Mouse (Mus musculus): Measurements from ENCODE around the gene Lyzl4. TPM values are rescaled to one million over a fixed set of nuclear protein-coding genes. Genes with fewer than 3 reads are reported as not detected.
"Not testable (repeated sequence)": the region's sequence is repeated elsewhere in the genome, so short reads cannot be mapped to it uniquely, and the experiment has no call there.

Gene Lyzl4
- polyA plus RNA-seq, 1 experiment from 2014 or later, result not detected

DNA sequence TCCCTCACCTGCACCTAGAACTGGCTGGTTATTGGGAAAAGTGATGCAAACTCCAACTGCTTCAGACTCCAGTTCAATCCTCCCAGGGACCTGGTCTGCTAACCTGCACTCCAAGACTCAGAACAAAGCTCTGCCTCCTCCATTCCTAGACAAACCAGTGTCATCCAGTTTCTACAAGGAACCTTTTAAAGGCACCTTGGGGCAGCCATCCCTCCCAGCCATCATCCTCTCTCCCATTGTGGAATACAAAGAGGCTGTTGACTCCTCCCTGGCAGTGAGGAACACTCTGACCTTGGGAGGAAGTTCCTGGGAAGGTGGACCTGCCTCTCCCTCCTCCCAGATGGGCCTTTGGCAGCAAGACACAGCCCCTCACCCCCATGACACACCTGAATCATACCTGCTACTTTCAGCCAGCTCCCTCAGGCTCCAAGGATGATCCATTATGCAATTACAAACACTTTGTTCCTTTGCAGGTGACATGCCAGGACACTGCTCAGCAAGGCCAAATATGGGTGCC is 27.6 kb downstream of the Lyzl4 start:
- no peak for DNase-seq (ENCODE audit: low spot score)
- peaks cover 18% of the 10 kb centered on the region; the same call in 1 of the 2 replicates for H3K4me1 ChIP-seq
- H3K4me3 ChIP-seq, result no peak overlapping the region
- H3K36me3 ChIP-seq (replicated peaks), result no peaks in the 10 kb centered on the region
- H3K27me3 ChIP-seq (replicated peaks; ENCODE audit: low read depth, poor library complexity, severe bottlenecking), result 0 out of 2 replicates have a peak, but pooled peaks cover 4% of the 10 kb centered on the region
- no peaks in the 10 kb centered on the region for H3K9me3 ChIP-seq
- no peak overlapping the region for H3K27ac ChIP-seq (replicated peaks)

DNA sequence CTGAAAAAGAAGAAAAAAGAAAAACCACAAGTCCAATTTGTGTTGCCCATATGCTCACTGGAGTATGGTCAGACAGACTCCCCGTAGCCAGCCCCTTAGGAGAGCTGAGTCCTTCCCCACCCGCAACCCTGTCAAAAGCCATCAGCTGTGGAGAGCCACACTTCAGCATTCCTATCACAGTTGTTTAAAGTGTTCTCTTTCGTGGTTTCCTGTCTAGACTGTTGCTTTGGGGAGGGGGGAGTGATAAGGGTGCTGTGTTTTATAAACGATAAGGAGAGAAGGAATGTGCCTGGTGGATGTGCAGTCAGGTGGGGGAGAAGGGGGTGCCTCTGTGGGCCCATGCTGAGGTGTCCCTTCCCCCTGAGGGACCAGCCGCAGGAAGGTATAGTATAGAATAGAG is 28.7 kb downstream of the Lyzl4 start:
- DNase-seq (ENCODE audit: low spot score), result no peak
- Histone ChIP-seq H3K4me3 (no peak overlapping the region), H3K4me1 (peaks cover 16% of the 10 kb centered on the region; the same call in 1 of the 2 replicates), H3K9me3 (no peaks in the 10 kb centered on the region), H3K27me3 (replicated peaks; ENCODE audit: low read depth, poor library complexity, severe bottlenecking) (0 out of 2 replicates have a peak, but pooled peaks cover 4% of the 10 kb centered on the region), H3K27ac (replicated peaks) (no peak overlapping the region), H3K36me3 (replicated peaks) (no peaks in the 10 kb centered on the region)
- 71% methylated on average over 5 of the region's 5 CpGs for WGBS

DNA sequence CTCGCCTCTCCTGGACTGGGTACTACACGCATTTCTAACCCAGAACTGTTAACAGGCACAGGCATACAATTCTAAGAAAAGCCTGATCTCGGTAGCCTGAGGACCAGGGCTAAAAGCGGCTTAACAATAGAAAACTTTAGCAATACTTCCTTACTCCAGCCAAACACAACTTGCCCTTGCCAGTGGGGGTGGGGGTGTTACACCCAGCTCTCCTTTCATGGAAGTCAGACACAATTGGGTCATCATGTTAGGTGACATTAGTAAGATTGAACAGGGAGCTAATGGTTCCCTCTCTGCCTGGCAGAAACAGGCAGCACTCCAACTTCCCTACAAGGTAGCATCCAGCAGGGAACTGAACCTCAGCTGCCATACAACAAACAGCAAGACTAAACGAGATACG is 32.5 kb downstream of the Lyzl4 start:
- Histone ChIP-seq H3K9me3 (no peaks in the 10 kb centered on the region), H3K27ac (replicated peaks) (no peak overlapping the region), H3K27me3 (replicated peaks; ENCODE audit: low read depth, poor library complexity, severe bottlenecking) (no peaks in the 10 kb centered on the region), H3K36me3 (replicated peaks) (no peaks in the 10 kb centered on the region), H3K4me1 (peaks cover 10% of the 10 kb centered on the region; the same call in 1 of the 2 replicates), H3K4me3 (no peak overlapping the region)
- WGBS, result 79% methylated on average over 6 of the region's 6 CpGs
- DNase-seq (ENCODE audit: low spot score), result no peak

DNA sequence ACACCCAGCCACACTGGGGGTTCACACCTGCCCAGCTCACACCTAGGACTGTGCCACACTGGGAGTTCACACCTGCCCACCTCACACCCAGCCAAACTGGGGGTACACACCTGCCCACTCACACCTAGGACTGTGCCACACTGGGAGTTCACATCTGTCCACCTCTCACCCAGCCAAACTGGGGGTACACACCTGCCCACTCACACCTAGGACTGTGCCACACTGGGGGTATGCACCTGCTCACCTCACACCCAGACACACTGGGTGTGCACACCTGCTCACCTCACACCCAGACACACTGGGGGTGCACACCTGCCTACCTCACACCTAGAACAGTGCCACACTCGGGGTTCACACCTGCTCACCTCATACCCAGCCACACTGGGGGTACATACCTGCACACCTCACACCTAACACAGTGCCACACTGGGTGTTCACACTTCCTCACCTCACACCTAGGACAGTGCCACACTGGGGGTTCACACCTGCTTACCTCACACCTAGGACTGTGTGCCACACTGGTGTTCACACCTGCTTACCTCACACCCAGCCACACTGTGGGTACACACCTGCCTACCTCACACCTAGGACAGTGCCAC is 35.3 kb downstream of the Lyzl4 start:
- no peak for DNase-seq (ENCODE audit: low spot score)
- Histone ChIP-seq H3K27ac (replicated peaks) (no peak overlapping the region), H3K9me3 (0 out of 2 replicates have a peak, but pooled peaks cover 3% of the 10 kb centered on the region), H3K4me1 (peaks cover 5% of the 10 kb centered on the region), H3K36me3 (replicated peaks) (no peaks in the 10 kb centered on the region), H3K27me3 (replicated peaks; ENCODE audit: low read depth, poor library complexity, severe bottlenecking) (no peaks in the 10 kb centered on the region), H3K4me3 (no peak overlapping the region)
- 63% methylated on average over 1 of the region's 1 CpGs for WGBS

DNA sequence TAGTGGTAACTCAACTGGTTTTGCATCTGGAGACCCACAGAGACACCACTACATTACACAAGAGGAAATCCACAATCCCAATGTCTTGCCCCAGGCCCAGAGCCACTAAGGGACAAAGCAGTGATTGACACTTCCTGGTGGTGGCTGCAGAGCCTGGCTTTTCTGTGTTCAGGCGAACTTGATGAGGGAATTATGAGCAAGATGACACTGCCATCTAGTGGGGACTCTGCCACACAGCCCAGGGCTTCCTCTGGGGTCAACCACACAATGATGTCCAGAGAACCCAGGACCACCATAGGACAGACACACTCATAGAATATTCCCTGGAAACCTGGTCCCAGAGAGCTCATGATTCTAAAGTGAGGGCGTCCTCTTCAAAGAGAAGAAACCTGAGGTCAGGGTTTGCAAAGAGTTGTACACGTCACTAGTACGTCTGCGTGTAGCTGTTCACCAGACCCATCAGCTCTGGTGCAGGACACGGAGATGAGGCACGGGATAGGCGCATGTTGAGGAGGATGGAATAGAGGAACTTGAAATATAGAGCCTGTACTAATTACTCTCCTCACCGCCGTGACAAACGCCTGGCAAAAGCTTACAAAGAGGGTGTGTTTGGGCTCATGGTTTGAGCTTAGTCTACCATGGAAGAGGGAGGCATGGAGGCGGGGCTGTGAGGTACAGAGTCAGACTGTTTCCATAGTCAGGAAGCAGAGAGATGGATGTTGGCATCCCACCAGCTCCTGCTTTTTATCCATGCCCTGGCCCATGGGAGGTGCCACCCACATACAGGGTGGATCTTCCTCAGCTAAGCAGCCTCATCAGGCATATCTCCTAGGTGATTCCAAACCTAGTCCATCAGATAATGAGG is 36.2 kb downstream of the Lyzl4 start:
- 60% methylated on average over 12 of the region's 12 CpGs for WGBS
- no peaks in the 10 kb centered on the region for H3K27me3 ChIP-seq (replicated peaks; ENCODE audit: low read depth, poor library complexity, severe bottlenecking)
- peaks cover 14% of the 10 kb centered on the region for H3K4me1 ChIP-seq
- 0 out of 2 replicates have a peak, but pooled peaks cover 3% of the 10 kb centered on the region for H3K9me3 ChIP-seq
- no peak overlapping the region for H3K4me3 ChIP-seq
- no peak overlapping the region for H3K27ac ChIP-seq (replicated peaks)
- peak; percentile 81 for DNase-seq (ENCODE audit: low spot score)
- H3K36me3 ChIP-seq (replicated peaks), result no peaks in the 10 kb centered on the region

DNA sequence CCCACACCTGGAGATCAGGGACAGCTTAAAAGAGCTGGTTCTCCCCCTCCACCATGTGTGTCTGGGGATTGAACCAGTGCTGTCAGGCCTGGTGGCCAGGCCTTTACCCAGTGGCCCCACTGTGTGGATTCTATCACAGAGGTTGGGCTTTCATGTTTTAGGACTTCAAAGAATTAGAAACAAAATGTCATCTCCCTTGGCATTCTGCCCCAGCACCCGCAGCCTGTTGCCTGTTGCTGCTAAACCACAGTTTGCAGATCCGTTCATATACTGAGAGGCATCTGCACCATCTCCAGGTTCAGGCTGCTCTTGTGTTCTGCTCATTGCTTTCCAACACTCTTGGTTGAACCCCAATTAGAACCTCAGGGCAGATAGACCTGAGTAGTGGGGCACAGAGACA is 39.5 kb downstream of the Lyzl4 start:
- WGBS, result 84% methylated on average over 2 of the region's 2 CpGs
- Histone ChIP-seq H3K9me3 (0 out of 2 replicates have a peak, but pooled peaks cover 3% of the 10 kb centered on the region), H3K27ac (replicated peaks) (peak overlapping the region; percentile 2; the same call in 1 of the 2 replicates), H3K4me3 (no peak overlapping the region), H3K27me3 (replicated peaks; ENCODE audit: low read depth, poor library complexity, severe bottlenecking) (no peaks in the 10 kb centered on the region), H3K4me1 (peaks cover 23% of the 10 kb centered on the region), H3K36me3 (replicated peaks) (no peaks in the 10 kb centered on the region)
- no peak for DNase-seq (ENCODE audit: low spot score)

DNA sequence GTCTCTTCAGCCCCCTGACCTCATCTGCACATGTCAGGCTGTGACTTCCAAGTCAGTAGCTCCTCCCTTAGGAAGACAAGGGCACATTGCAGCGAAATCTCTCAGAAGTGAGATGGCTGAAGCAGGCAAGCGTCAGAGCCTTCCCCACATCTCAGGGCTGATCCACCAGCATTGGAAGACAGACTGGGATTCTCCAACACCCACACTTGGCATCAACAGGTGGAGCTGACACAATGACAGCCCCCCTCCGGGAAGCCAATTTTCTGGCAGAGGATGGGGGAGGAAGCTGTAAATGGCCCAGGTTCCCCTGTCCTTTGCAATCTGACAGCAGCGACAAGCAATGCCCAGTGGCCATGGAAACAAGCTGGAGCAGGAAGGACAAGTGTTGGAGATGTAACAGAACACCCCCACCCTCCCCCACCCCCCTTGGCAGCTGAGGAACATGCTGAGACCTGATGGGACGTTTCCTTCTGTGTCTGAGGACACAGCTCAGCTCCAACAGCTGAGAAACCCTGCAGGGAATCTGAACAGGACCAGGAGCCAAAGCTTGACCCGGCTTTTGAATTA is 41.0 kb downstream of the Lyzl4 start:
- peak; percentile 58 for DNase-seq (ENCODE audit: low spot score)
- no peaks in the 10 kb centered on the region for H3K27me3 ChIP-seq (replicated peaks; ENCODE audit: low read depth, poor library complexity, severe bottlenecking)
- no peaks in the 10 kb centered on the region for H3K36me3 ChIP-seq (replicated peaks)
- H3K9me3 ChIP-seq, result 0 out of 2 replicates have a peak, but pooled peaks cover 3% of the 10 kb centered on the region
- 28% methylated on average over 6 of the region's 6 CpGs for WGBS
- H3K4me1 ChIP-seq, result peaks cover 23% of the 10 kb centered on the region
- H3K27ac ChIP-seq (replicated peaks), result no peak overlapping the region; the same call in 1 of the 2 replicates
- no peak overlapping the region for H3K4me3 ChIP-seq

DNA sequence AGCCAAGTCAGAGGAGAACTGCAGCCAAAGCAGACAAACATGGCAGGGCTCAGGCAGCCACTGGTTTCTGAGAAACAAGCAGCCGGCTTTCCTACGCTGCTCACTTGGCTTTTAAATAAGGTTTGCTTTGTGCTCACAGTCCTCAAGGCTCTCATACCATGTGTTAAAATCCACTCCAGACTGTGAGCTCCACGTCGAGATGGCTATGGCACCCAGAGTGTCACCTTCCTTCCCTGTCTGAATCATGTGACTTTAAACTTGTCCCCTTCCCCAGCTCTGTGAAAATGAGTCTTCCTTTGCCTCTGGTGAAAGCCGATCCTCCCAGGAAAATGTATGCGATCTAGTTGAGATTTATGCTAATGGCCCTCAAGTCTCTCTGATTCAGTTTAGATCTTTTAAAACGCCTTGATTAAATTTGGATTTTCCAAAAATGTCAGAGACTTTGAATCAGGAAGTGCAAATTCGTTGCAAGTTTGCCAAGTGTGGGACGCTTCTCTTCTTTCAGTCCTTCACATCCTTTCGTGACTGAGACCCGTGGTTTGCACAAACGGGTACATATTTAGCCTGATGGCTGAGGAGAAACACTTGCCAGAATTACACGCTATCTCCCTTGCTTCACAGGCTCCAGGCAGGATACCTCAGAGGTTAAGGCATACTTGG is 41.6 kb downstream of the Lyzl4 start:
- Histone ChIP-seq H3K36me3 (replicated peaks) (no peaks in the 10 kb centered on the region), H3K9me3 (0 out of 2 replicates have a peak, but pooled peaks cover 3% of the 10 kb centered on the region), H3K4me1 (peaks cover 23% of the 10 kb centered on the region), H3K27me3 (replicated peaks; ENCODE audit: low read depth, poor library complexity, severe bottlenecking) (no peaks in the 10 kb centered on the region), H3K4me3 (no peak overlapping the region), H3K27ac (replicated peaks) (no peak overlapping the region; the same call in 1 of the 2 replicates)
- DNase-seq (ENCODE audit: low spot score), result no peak
- 61% methylated on average over 13 of the region's 13 CpGs for WGBS

DNA sequence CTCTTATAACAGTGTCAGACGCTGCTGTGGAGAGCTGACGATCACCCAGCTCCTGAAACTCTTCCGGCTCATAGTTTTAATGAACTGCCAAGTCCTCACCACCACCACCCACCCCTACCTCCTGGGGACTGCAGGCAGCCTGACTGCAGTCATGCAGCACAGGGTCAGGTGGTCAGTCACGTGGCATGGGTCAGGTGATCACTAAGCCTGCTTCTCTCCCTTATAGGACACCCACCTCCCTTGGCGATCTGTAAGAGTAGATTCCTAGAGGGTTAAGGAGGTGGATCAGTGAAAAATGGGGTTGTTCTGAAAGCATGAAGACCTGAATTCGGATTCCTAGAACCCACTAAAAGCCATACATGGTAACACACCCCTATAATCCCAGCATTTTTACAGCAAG is 42.3 kb downstream of the Lyzl4 start:
- Histone ChIP-seq H3K4me3 (no peak overlapping the region), H3K9me3 (0 out of 2 replicates have a peak, but pooled peaks cover 3% of the 10 kb centered on the region), H3K27me3 (replicated peaks; ENCODE audit: low read depth, poor library complexity, severe bottlenecking) (no peaks in the 10 kb centered on the region), H3K36me3 (replicated peaks) (no peaks in the 10 kb centered on the region), H3K27ac (replicated peaks) (no peak overlapping the region), H3K4me1 (peaks cover 21% of the 10 kb centered on the region)
- WGBS, result 82% methylated on average over 6 of the region's 6 CpGs
- DNase-seq (ENCODE audit: low spot score), result no peak

DNA sequence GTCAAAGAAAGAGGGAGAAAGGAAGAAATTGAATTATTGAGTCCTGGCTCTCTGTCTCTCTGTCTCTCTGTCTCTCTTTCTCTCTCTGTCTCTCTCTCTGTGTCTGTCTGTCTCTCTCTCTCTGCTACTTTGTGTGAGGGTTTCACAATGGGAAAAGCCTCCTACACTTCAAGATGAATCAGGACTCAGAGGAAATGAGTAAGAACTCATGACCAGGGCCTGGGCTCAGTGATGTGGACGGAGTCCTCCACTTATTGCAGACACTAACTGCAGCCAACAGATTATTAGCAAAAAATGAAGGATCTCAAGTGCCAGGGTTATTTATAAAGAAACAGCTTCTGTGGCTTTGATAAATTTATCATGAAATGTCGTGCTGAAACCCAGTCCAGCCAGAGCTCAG is 43.8 kb downstream of the Lyzl4 start:
- Histone ChIP-seq H3K27me3 (replicated peaks; ENCODE audit: low read depth, poor library complexity, severe bottlenecking) (no peaks in the 10 kb centered on the region), H3K9me3 (no peaks in the 10 kb centered on the region), H3K4me1 (peaks cover 28% of the 10 kb centered on the region), H3K36me3 (replicated peaks) (no peaks in the 10 kb centered on the region), H3K4me3 (no peak overlapping the region), H3K27ac (replicated peaks) (no peak overlapping the region)
- WGBS, result 84% methylated on average over 2 of the region's 2 CpGs
- DNase-seq (ENCODE audit: low spot score), result no peak

DNA sequence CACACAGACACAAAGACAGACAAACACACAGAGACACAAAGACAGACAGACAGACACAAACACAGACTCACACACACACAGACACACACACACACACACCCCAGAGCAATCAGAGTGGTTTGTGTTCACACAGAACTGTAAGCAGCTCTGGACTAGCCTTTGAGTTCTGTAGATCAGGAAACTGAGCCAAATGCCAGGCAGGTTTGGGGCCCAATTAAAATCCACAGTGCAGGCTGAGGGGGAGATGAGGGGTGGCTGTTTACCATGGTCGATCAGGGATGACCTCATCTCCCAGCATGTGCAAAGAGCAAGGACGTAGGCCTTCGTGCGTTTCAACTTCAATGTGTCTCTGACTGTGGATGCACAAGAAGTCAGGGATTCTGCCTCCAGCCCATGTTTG is 47.1 kb downstream of the Lyzl4 start:
- H3K4me1 ChIP-seq, result peaks cover 10% of the 10 kb centered on the region
- no peak overlapping the region for H3K27ac ChIP-seq (replicated peaks)
- no peak overlapping the region for H3K4me3 ChIP-seq
- no peaks in the 10 kb centered on the region for H3K36me3 ChIP-seq (replicated peaks)
- H3K27me3 ChIP-seq (replicated peaks; ENCODE audit: low read depth, poor library complexity, severe bottlenecking), result no peaks in the 10 kb centered on the region
- WGBS, result 81% methylated on average over 4 of the region's 4 CpGs
- no peak for DNase-seq (ENCODE audit: low spot score)
- no peaks in the 10 kb centered on the region for H3K9me3 ChIP-seq

DNA sequence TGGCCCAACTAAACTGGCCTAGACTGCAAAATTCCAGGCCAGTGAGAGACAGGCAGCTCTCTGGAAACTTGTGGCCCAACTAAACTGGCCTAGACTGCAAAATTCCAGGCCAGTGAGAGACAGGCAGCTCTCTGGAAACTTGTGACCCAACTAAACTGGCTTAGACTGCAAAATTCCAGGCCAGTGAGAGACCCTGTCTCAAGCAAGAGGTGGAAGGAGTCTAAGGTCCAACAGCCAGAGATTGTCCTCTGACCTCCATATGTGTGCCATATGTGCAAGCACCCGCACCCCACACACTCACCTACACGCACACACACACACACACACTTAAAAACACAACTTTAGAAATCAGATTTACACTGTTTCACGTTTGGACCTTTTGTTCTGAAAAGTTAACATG is 48.1 kb downstream of the Lyzl4 start:
- H3K4me3 ChIP-seq; H3K27ac ChIP-seq (replicated peaks); DNase-seq (ENCODE audit: low spot score); H3K27me3 ChIP-seq (replicated peaks; ENCODE audit: low read depth, poor library complexity, severe bottlenecking); H3K36me3 ChIP-seq (replicated peaks); H3K9me3 ChIP-seq: not testable (repeated sequence)
- H3K4me1 ChIP-seq, result peaks cover 11% of the 10 kb centered on the region
- WGBS, result 71% methylated on average over 3 of the region's 3 CpGs
